Mouse (Mus musculus) adrenal gland, adult 18-20 months (tissue): ENCODE data around the gene Unc119b. TPM values are rescaled to one million over a fixed set of nuclear protein-coding genes. Genes with fewer than 3 reads are reported as not detected.
"Not testable (repeated sequence)": the region's sequence is repeated elsewhere in the genome, so short reads cannot be mapped to it uniquely, and the experiment has no call there.

Experiments used
- DNase-seq, 2 experiments: peaks; one replicate each; pipeline ENCODE4 v3.0.0; 2021 to 2022; ENCODE audit warnings: low spot score in 2 of 2
- total RNA-seq, 2 experiments: library from RNA; stranded (reverse); gene quantifications; 1 replicate in 1 of 2; 2 replicates in 1 of 2; pipeline ENCODE4 v1.2.3; 2021

The Unc119b gene
- total RNA-seq, 2 experiments from 2014 or later, result 36.6 to 46.1 TPM

DNA sequence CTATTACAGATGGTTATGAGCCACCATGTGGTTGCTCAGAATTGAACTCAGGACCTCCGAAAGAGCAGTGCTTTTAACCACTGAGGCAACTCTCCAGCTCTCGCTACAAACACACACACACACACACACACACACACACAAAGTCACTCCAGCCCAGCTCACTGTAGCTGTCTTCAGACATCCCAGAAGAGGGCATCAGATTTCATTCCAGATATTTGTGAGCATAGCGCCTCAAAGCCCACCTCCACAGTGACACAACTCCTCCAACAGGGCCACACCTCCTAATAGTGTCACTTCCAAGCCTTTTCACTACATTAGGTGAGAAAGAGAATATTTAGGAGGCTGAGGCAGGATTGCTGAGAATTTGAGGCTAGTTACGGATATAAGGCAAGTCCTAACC lies 4.3 kb upstream of the Unc119b start:
- DNase-seq, result no peak

DNA sequence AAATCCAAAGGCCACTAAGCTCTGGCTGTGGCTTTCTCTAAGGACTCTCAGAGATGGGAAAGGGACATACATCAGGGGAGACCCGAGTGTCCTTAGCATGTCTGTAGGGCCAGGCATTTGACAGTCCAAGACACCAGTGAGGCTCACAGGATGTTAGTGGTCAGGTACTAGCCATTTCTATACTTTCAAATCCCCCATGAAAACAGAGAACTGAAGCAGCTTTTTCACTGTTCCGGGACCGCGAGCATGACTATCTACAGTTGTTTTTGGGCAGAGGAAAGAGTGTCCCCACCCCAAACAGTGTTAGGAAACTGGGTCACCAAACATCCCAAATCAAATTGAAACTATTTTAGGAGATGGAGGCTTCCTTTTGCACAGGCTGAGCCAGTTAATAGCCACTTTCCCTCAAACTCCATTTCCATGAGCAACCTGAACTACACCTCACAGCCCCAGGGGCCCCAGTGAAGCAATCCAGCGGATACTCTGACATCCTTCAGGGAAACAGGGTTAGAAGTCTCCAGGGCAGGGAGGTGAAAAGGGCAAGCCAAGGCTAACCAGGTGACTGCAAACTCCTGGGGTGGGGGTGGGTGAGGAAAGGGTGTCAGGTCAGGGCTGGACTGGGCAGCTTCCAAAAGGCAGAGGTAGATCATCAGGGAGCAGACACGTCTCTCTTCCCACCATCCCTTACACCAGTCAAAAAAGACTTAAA lies 1.3 kb downstream of the Unc119b start:
- DNase-seq, result no peak

DNA sequence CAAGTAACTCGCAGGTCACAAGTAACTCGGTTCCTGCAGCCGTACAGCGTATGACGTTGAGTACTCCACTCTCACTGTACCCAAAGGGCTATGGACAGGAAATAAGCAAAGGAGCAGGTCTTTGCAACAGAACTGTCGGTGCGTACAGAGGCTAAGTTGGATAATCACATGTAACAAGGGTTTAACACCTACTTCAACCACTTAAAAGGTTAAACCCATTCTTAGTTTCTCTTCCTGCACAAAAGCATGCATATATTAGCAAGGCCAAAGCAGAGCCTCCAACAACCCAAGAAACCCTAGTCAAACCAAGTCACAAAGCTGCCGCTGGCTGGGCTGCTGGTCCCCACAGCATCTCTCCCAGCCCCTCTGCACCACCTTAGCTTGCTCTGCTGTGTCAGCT lies 2.3 kb downstream of the Unc119b start:
- DNase-seq, result no peak

DNA sequence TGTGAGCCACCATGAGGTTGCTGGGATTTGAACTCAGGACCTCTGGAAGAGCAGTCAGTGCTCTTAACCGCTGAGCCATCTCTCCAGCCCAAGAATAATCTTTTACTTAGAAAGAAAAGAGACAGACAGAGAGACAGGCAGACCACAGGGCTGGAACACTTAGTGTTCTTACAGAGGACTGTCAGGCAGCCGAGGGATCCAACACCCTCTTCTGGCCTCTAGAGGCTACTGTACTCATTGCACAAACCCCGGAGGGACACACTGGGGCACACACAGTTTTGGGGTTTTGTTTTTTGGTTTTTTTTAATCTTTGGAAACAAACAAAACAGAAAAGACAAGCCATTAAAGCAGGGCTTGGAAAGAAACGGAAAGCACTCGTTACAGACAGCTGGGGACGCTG lies 5.4 kb downstream of the Unc119b start:
- no peak for DNase-seq

DNA sequence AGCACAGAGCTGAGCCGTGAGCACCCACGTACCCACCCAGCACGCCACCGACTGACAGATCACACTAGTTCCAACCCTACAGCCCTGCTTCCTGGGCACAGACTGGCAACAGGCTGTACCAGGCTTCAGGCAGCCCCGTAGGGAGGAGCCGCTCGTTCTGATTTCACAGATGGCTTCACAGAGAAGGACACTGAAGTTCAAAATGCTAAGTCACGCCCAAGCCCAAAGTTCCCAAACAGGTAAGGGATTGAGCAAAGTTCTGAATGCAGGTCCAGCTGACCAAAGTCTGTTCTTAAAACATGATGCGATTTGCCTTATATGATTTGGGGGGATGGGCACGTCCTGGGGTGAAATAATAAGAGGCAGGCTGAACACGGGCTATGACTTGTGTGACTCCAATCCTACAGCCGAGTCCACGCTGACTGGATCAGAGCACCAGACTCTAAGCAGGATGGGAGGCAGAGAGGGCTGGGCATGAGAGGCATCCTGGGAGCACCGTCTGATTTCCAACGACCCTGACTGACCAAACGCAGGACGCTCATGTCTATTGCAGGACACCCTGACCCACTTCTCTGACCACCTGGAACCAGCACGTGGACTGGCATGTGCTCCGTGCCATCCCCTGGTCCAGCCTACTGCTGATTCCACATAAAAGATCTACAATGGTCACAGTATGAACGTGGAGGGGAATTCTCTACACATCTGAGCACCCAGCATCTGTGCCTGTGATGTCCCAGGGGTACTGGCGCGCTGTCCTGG lies 7.2 kb downstream of the Unc119b start:
- DNase-seq, result no peak

DNA sequence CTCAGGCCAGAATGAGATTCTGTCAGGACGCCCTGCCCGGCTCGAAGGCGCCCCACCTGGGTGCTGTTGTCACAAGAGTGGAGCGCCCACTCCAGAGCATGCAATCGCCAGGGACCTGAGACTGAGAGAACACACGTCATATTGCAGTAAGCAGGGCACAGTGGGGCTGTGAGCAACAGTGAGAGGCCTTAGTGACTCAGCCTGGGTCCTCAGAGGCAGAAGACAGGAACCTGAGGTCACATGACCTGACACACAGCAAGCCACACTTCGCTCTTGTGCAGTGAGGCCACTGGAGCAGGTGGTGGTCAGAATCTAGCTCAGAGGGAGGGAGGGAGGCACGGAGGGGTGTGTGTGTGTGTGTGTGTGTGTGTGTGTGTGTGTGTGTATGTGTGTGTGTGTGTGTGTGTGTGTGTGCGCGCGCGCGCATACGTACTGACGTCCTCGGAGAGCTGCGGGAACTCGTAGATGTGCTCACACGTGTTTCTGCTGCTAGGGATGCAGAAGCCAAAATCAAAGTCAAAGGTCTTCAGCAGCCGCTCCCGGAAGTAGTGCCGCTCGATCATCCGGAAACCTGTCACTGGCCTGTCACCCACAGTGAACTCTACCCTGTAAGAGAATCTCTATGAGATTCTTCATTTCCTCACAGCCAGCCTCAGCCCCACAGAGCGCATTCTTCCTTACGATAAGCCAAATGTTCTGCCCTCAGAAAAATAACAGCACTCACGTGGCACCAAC lies 8.0 kb downstream of the Unc119b start:
- no peak for DNase-seq

DNA sequence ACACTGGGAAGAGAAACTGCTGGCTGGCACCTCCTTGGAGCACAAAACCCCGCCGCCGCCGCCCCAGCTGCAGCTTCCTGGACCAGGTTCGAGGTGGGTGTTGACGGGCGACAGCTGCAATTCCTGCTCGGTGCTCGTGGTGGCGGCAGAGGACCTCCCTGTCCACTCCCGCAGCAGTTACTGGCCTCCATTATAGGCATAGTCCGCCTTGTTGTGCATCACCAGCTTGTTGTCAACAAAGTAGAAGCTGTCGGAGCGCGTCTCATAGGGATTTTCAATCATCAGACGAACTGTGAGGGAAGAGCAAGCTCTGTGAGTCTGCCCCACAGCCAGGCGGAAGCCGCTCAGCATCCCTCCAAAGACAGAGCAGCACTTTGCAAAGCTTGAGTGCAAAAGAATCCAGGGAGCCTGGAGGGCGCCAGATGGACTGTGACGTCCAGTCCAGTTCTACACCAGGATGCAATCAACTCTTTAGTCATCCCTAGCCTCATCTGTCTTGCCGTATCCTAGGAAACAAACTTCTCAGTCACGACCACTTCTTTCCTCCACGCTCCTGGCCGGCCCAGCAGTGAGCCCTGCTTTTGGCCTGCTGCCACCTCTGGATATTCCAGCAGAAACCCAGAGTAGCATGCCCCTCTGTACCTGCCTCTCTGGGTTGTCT lies 9.4 kb downstream of the Unc119b start:
- DNase-seq, result peak; percentile 80 to 81

DNA sequence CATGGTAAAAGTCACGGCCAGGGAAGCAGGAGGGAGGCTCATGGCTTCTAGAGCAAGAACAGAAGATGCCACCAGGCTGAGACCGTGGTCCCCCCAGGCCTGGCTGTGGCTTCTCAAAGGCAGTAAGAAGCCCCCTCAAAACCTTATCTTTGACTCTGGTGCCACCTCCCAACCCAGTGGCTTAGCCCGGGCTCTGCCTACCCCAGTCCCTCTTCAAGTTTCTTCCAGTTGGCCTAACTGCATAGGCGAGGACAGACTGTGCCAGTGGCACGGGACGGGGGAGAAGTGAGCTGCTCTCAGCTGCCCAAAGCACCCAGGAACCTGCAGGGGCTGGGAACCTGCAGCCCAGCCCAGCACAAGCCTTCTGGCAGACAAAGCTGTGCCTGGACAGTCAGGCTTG lies 10.1 kb downstream of the Unc119b start:
- no peak for DNase-seq

DNA sequence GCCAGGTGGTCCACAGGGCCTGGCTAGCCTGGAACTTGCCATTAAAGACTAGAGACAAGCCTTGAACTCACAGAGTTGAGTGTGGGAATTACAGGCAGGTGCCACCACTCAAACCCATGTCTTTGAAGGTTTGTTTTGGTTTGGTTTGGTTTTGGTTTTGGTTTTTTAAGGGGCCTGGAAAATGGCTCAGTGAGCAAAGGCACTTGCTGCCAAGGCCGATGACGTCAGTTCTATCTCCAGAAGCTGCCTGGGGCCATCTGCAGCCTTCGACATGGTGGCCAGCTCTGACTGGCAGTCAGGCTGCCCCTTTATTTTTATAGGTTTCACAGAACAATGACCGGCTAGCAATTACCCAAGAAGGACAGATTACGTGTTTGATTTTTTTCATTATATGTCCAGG lies 13.8 kb downstream of the Unc119b start:
- DNase-seq, result no peak

DNA sequence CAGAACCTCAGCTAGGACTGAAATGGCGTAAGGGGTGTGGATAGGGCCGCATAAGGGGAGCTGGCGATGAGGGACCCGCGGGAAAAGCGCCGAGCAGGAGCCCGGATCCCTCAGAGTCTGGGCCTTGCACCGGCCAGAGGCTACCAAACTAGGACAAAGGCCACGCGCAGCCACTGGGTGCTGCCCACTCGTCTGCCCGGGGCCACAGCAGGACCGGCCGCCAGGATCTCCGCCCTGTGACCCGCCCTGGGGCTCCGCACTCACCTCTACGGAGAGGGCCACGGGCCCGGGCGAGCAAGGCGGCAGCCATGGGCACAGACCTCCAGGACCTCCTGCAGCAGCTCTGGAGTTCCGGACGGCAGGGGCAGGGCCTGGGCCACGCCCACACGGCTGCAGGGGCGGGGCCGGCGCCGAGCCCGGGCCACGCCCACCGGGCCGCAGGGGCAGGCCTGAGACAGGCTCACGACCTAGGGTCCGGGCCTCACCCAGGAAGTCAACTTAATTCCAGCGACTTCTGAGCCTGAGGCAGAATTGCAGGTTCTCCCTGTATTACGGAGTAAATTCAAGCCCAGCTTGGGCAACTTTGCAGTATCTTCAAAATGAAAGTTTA lies 15.7 kb downstream of the Unc119b start, which contains the start of gene Acads:
Gene Acads (minus strand): TSS at position 386 of the 610 bp plus-strand sequence.
- peak; percentile 88 to 89 for DNase-seq

DNA sequence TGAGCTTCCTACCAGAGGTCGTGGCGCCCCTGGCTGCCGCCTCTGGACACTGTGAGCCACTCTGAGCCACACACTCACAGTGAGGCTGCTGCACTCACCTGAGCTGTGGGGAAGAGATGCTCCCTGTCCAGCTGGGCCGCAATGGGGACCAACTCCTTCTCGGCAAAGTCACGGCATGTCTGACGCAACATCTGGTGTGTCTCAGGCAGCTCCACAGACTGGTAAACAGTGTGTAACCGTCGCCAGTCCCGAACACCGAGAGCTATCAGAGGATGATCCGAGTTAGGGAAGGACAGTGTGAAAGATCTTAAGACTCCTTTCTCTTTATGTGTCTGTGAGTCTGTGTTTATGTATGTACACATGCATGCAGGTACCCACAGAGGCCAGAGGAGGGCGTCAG lies 17.3 kb downstream of the Unc119b start:
- no peak for DNase-seq

DNA sequence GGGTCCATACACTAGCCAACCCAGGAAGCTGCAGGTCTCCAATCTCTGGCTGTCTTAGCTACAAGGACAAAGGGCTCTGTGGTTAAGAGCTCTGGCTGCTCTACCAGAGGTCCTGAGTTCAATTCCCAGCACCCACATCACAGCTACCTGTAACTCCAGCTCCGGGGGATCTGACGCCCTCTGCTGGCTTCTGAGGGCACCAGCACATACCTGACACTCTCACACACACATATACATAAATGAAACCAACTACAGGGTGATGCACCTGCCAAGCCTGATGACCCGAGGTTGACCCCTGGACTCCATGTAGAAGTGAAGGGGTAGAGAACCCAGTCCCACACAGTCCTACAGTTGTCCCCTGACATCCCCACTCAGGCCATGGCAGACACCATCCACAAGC lies 18.3 kb downstream of the Unc119b start:
- no peak for DNase-seq

DNA sequence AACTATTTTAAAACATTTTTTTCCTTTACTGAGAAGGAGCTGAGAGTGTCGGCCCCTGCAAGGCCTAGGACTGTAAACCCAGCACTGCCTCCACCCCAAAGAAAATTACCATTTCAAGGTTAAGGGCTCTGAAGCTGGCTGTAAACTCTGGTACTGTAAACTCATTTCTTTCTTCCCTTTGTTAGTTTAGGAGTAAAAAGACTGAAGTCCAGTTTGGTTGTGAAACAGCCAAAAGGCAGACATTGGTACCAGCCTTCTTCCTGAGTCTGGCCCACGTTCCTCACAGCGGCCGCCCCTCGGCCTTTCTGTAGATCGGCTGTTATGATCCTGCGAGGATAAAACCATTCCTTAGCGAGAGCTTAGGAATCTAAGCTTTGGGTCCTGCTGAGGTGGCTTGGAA lies 20.3 kb downstream of the Unc119b start:
- no peak for DNase-seq

DNA sequence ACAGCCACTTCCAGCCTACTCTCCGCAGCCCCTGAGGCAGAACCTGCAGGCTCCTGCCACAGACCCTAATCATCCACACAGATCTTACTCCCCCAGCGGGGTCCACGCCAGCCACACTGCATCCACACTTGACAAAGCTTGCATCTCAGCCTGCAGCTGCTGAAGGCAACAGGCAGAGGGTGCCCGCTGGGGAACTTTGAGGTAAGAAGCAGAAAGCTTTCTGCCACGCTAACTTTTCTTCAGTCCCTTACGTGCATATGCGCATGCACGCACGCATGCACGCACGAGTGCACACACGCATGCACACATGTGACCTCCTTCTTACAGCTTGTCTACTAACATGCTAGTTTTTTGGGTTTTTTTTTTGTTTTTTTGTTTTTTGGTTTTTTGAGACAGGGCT lies 21.5 kb downstream of the Unc119b start:
- DNase-seq, result no peak

DNA sequence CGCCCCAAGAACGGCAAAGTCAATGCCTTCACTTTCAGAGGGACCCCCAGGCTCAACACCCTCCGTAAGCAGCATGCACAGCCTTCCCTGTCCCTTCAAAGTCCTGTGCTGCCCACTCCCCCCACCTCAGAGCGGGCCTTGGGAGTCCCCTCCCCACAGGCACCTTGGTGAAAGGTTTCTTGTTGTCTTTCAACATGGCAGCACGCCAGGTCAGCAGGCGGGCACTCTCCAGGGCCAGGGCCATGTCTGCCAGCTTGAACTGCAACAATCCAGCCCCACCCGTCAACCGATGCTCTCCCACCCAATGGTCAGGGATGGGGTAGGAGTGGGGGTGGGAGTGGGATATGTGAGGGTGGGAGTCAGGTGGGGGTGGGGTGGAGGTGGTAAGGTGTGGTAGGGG lies 23.6 kb downstream of the Unc119b start:
- DNase-seq, result no peak

DNA sequence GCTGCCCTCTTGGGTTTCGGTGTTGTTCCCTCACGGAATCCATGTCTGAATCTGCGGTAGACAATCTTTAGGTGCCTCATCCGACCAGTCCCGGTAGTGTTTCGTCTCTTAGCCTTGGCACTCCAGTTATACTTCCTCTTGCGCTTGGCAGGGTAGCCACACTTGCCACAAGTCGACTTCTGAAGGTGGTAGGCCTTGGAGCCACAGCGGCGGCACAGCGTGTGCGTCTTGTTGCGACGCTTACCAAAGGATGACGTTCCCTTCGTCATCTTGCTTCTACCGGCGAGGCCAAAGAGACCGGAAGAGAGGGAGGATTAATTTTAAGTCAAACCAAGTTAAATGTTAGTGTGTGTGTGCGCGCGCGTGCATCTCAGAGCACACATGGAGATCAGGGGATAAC lies 31.5 kb downstream of the Unc119b start:
- DNase-seq, result not testable (repeated sequence)

DNA sequence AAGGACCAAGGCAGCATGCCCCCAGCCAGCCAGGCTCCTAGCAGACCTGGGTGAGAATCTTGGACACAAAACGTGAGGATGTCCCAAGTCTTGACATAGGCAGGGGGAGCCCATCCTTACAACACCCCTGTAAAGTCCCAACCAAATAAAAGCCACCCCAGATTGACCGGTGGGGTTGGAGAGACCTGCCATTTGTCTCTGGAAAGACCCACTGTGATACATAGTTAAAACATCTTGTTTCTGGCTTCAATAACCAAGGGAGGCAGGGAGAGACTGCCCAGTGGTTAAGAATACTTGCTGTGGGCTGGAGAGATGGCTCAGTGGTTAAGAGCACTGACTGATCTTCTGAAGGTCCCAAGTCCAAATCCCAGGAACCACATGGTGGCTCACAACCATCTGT lies 32.5 kb downstream of the Unc119b start:
- no peak for DNase-seq

DNA sequence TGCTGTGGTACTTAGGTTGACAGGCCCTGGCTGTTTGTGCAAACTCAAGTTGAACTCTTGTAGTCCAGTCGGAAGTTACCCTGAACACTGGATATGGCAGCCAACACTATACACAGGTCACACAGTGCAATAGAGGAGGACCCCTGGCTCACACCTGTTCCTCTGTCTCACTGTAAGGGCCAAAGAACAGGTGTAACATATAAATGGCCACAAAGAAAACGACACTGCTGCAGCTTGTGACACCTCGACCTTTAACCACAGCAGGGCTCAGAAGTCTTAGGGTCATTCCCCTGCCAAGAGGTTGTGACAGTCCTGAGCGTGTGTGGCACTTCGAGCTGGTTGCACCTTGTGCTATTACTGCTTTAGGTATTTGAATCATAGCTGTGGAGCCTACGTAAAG lies 34.3 kb downstream of the Unc119b start:
- DNase-seq, result no peak

DNA sequence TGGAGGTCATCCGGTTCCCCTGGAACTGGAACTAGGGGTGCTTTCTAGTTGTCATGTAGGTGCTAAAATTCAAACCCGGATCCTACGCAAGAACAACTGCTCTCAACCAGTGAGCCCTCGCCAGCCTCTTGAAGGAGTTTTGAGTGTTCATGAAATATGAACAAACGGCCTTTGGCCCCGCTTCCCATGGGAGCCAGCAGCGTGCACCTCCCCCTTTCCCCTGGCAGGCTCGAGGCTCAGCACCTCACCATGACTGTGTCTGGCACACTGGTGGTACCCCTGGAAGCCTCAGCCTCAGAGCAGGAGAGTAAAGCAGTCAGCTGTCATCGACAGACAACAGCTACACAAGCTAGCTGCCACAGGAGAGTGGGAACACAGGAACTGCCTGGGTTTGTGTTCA lies 34.8 kb downstream of the Unc119b start:
- no peak for DNase-seq

DNA sequence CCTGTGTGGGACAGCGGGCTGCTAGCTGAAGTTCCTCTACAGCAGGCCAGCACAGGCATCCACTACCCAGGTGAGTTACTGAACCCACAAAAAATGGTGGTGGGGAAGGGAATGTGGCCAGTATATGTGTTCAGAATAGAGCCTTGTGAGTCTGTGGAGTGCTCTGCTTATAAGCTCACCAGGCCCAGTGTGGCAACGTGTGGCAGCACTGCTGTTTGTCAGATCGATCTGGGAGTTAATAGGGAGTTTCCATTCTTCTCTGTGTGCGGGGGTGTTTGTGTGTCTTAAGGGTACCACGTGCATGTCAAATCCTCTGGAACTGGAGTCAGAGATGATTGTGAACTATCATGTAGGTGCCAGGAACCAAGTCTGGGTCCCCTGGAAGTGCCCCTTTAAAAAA lies 35.2 kb downstream of the Unc119b start:
- no peak for DNase-seq

DNA sequence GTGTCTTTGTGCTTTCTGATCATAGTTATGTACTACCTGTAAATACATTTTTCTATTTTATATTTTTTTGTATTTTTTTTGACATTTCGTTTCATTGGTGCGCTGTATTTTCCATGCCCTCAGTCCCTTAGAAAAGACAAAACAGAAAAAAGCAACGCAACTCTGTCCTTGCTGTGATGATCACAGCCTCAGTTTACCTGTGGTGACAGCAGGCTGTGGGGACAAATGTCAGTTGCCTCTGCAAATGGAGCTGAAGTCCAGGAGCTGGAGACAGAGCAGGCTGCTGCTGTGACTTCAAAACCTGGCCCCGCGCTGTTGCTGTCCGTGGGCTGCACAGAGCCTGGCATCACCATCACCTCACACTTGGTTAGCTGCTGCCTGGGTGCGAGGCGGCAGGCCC lies 36.6 kb downstream of the Unc119b start, which contains the start of gene Gm10401:
Gene Gm10401 (minus strand): TSS at position 101 of the 400 bp plus-strand sequence.
- no peak for DNase-seq
